Mouse (Mus musculus) erythroblast, embryonic 14.5 days (primary cell): ENCODE measurements at regions not wholly inside any gene's neighbourhood (a gene's known extent, or its start where the extent isn't known, plus 50 kb on each side); places are given as distances from the start of the nearest gene placed in this dataset.

Source experiments
- GATA1 ChIP-seq: IDR thresholded peaks from 2 replicates; pipeline ENCODE4 v1.6.1; 2012; ENCODE audit warnings: low read length, inconsistent platforms, mixed read lengths
- TAL1 ChIP-seq: IDR thresholded peaks from 3 replicates; pipeline ENCODE4 v1.6.1; 2012; ENCODE audit warnings: low read length, inconsistent platforms, mixed read lengths

DNA sequence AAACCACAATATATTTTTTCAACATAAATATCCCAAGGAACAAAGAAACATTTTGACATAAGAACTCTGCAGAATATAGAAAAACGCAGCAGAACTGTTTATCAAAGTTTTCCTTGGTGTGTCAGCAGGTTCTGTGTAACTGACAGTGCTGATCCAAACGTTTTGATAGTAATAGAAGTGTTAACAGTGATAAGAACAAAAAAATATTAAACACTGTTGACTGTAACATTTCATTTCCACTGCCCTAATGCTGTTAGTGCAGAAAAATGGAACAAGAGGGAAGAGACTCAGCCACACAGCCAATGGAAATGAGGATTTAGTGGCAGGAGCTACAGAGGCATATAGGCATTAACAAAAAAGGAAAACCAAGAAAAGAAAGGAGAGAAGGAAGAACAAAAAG lies 1084.9 kb upstream of the Cited2 start:
- TF ChIP-seq TAL1: no peak
- TF ChIP-seq GATA1: no peak
